Mouse (Mus musculus) E14TG2a.4 (cell line): ENCODE results near the gene Hydin.

Experiments used
- CTCF ChIP-seq: conservative IDR thresholded peaks from 2 replicates; pipeline ENCODE4 v1.5.1; 2014; ENCODE audit warnings: low read length
- NANOG ChIP-seq: IDR thresholded peaks from 2 replicates; pipeline ENCODE4 v1.6.1; 2014; ENCODE audit warnings: borderline replicate concordance, low read length, mixed read lengths
- POU5F1 ChIP-seq: IDR thresholded peaks from 2 replicates; pipeline ENCODE4 v1.6.1; 2014; ENCODE audit warnings: low read length, borderline replicate concordance

- TF ChIP-seq CTCF (no peak), POU5F1 (no peak), NANOG (no peak)
Measured at GRCm38 (mm10) chr8:110333376-110333775, 66.6 kb downstream of the Hydin start.
